Mouse (Mus musculus): ENCODE measurements at regions not wholly inside any gene's neighbourhood (a gene's known extent, or its start where the extent isn't known, plus 50 kb on each side); places are given as distances from the start of the nearest gene placed in this dataset.

- TF ChIP-seq MYOD1 (IDR thresholded peaks at IDR 0.05; ENCODE audit: control insufficient read depth in 1 of 3, insufficient read length in 2 of 3, low read depth in 2 of 3) (no peak), POLR2A (IDR thresholded peaks at IDR 0.05; ENCODE audit: insufficient read length, low read depth) (no peak), POLR2AphosphoS2 (IDR thresholded peaks at IDR 0.05; ENCODE audit: insufficient read length, low read depth) (no peak), CEBPB (IDR thresholded peaks at IDR 0.05; ENCODE audit: insufficient read depth, poor library complexity, severe bottlenecking) (no peak), E2F4 (IDR thresholded peaks at IDR 0.05; ENCODE audit: insufficient read depth) (no peak), MAX (IDR thresholded peaks at IDR 0.05; ENCODE audit: low read depth) (no peak)
These were observed 254.3 kb downstream of the Samd5 start for GRCm38 (mm10) chr10:9420741-9421140.
